25 mouse cellular contexts compared by ENCODE assay signal in the genomic region with DNA sequence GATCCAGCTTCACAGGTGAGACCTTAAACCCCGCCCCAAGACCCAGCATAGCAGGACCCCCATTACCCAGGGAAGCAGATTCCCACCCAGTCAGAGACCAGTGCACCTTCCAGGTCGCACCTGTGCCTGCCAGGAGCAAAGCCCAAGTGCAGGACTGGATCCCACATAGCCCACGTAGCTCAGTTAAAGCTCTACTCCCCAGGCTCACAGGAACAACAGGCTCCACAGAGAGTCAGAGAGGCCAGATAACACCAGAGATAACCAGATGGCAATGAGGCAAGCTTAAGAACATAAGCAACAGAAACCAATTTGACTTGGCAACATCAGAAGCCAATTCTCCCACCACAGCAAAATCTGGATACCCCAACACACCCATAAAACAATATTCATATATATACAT.
DNase-seq lines count a peak whose midpoint lies in the region; ATAC-seq and TF ChIP-seq lines count a peak whose summit lies in the region.
"Had no signal": no experiment of that assay in that cellular context is flagged by ENCODE, and none has a peak within 500 bp of the region (broad histone marks: within the 10 kb centered on the region; RNA-seq: fewer than 3 reads in every experiment).

No protein-coding gene starts in this region.

- H3K9ac ChIP-seq in midbrain, embryonic 12.5 days (replicated peaks), result no peak overlapping the region
- no peak overlapping the region for H3K9ac ChIP-seq in midbrain, embryonic 15.5 days
- no peak overlapping the region for H3K9ac ChIP-seq in forebrain, embryonic 11.5 days (ENCODE audit: low read length)
- H3K9ac ChIP-seq: embryonic facial prominence, embryonic 13.5 days; embryonic facial prominence, embryonic 15.5 days; forebrain, embryonic 13.5 days; forebrain, embryonic 15.5 days; forebrain, postnatal 0 days had no signal

- no peak for TF ChIP-seq CTCF in cerebellum, adult 2 months (IDR thresholded peaks at IDR 0.05; ENCODE audit: borderline replicate concordance, insufficient read depth, low read depth, low read length)

- 0 out of 2 replicates have a peak, but pooled peaks have one; percentile 27 for ATAC-seq in midbrain, embryonic 12.5 days (ENCODE audit: low FRiP score, low read depth)
- no peak for ATAC-seq in midbrain, embryonic 15.5 days (replicated peaks)
- ATAC-seq in megakaryocyte-erythroid progenitor cell, adult 5-6 weeks (replicated peaks; ENCODE audit: low FRiP score, low TSS enrichment, poor library complexity, severe bottlenecking), result peak; percentile 70
- no peak for ATAC-seq in forebrain, embryonic 11.5 days (replicated peaks; ENCODE audit: low FRiP score)
- ATAC-seq: CD4-positive, CD25-positive, alpha-beta regulatory T cell, adult 4 months; forebrain, embryonic 13.5 days; forebrain, embryonic 15.5 days; forebrain, postnatal 0 days had no signal

- H3K27me3 ChIP-seq in cerebellum, adult 2 months (ENCODE audit: control insufficient read depth, insufficient read depth, low read length), result no peaks in the 10 kb centered on the region
- H3K27me3 ChIP-seq in midbrain, embryonic 12.5 days, result no peaks in the 10 kb centered on the region
- no peaks in the 10 kb centered on the region for H3K27me3 ChIP-seq in midbrain, embryonic 15.5 days (replicated peaks)
- H3K27me3 ChIP-seq in forebrain, embryonic 11.5 days (ENCODE audit: control insufficient read depth, insufficient read depth, low read length), result no peaks in the 10 kb centered on the region
- H3K27me3 ChIP-seq: CH12.LX; embryonic facial prominence, embryonic 13.5 days; embryonic facial prominence, embryonic 15.5 days; forebrain, embryonic 13.5 days; forebrain, embryonic 15.5 days had no signal

- H3K4me1 ChIP-seq in cerebellum, adult 2 months (ENCODE audit: control insufficient read depth, insufficient read depth, low read length), result no peaks in the 10 kb centered on the region
- H3K4me1 ChIP-seq in midbrain, embryonic 12.5 days, result no peaks in the 10 kb centered on the region
- no peaks in the 10 kb centered on the region for H3K4me1 ChIP-seq in midbrain, embryonic 15.5 days
- H3K4me1 ChIP-seq in forebrain, embryonic 11.5 days (replicated peaks; ENCODE audit: control insufficient read depth, insufficient read depth, low read length), result no peaks in the 10 kb centered on the region
- H3K4me1 ChIP-seq: embryonic facial prominence, embryonic 13.5 days; embryonic facial prominence, embryonic 15.5 days; forebrain, embryonic 10.5 days; forebrain, embryonic 13.5 days; forebrain, embryonic 15.5 days had no signal

- H3K4me3 ChIP-seq in cerebellum, adult 2 months (replicated peaks; ENCODE audit: insufficient read depth, low read depth, low read length), result no peak overlapping the region
- H3K4me3 ChIP-seq in midbrain, embryonic 12.5 days, result no peak overlapping the region
- no peak overlapping the region for H3K4me3 ChIP-seq in midbrain, embryonic 15.5 days
- no peak overlapping the region for H3K4me3 ChIP-seq in forebrain, embryonic 11.5 days (ENCODE audit: low read depth, low read length)
- H3K4me3 ChIP-seq: embryonic facial prominence, embryonic 13.5 days; embryonic facial prominence, embryonic 15.5 days; erythroblast, embryonic 14.5 days; forebrain, embryonic 10.5 days; forebrain, embryonic 13.5 days; forebrain, embryonic 15.5 days had no signal

- no peak overlapping the region for H3K4me2 ChIP-seq in midbrain, embryonic 12.5 days (replicated peaks)
- no peak overlapping the region for H3K4me2 ChIP-seq in midbrain, embryonic 15.5 days
- H3K4me2 ChIP-seq in forebrain, embryonic 11.5 days (ENCODE audit: low read depth, low read length, severe bottlenecking), result no peak overlapping the region
- H3K4me2 ChIP-seq: embryonic facial prominence, embryonic 13.5 days; embryonic facial prominence, embryonic 15.5 days; forebrain, embryonic 13.5 days; forebrain, embryonic 15.5 days had no signal

- 70% methylated on average over 3 of the region's 3 CpGs for WGBS in cerebellum, adult 2 months
- WGBS in midbrain, embryonic 12.5 days, result 71% methylated on average over 3 of the region's 3 CpGs
- 68% methylated on average over 3 of the region's 3 CpGs for WGBS in midbrain, embryonic 15.5 days
- 76% methylated on average over 3 of the region's 3 CpGs for whole genome bisulfite sequencing in forebrain, embryonic 11.5 days

- TF ChIP-seq POLR2A in cerebellum, adult 2 months (IDR thresholded peaks at IDR 0.05; ENCODE audit: borderline replicate concordance, insufficient read depth, low read length), result no peak

- H3K36me3 ChIP-seq in midbrain, embryonic 12.5 days, result no peaks in the 10 kb centered on the region
- no peaks in the 10 kb centered on the region for H3K36me3 ChIP-seq in midbrain, embryonic 15.5 days (replicated peaks)
- H3K36me3 ChIP-seq in forebrain, embryonic 11.5 days (ENCODE audit: control insufficient read depth, insufficient read depth, low read length), result no peaks in the 10 kb centered on the region
- H3K36me3 ChIP-seq: embryonic facial prominence, embryonic 13.5 days; embryonic facial prominence, embryonic 15.5 days; forebrain, embryonic 10.5 days; forebrain, embryonic 15.5 days; G1E had no signal

- H3K9me3 ChIP-seq in midbrain, embryonic 12.5 days, result no peaks in the 10 kb centered on the region
- H3K9me3 ChIP-seq in midbrain, embryonic 15.5 days, result no peaks in the 10 kb centered on the region
- H3K9me3 ChIP-seq in forebrain, embryonic 11.5 days (ENCODE audit: control insufficient read depth, low read length), result no peaks in the 10 kb centered on the region
- H3K9me3 ChIP-seq: embryonic facial prominence, embryonic 13.5 days; embryonic facial prominence, embryonic 15.5 days; forebrain, embryonic 10.5 days; forebrain, embryonic 13.5 days; forebrain, embryonic 15.5 days; G1E had no signal

- H3K27ac ChIP-seq in cerebellum, adult 2 months (ENCODE audit: insufficient read depth, low read length), result no peak overlapping the region
- H3K27ac ChIP-seq in midbrain, embryonic 12.5 days (replicated peaks), result no peak overlapping the region
- no peak overlapping the region for H3K27ac ChIP-seq in midbrain, embryonic 15.5 days
- no peak overlapping the region for H3K27ac ChIP-seq in forebrain, embryonic 11.5 days (ENCODE audit: low read depth, low read length)
- H3K27ac ChIP-seq: embryonic facial prominence, embryonic 13.5 days; embryonic facial prominence, embryonic 15.5 days; forebrain, embryonic 10.5 days; forebrain, embryonic 13.5 days; forebrain, embryonic 15.5 days had no signal

- DNase-seq in cerebellum, postnatal 10 days, result peak; percentile 2 to 3
- no peak for DNase-seq in cerebellum, adult 2 months
- no peak for DNase-seq in forebrain, embryonic 11.5 days (ENCODE audit: low spot score)
- DNase-seq: adrenal gland, adult 2 months; adrenal gland, postnatal 10 days; adrenal gland, postnatal 25 days; B cell, adult 2 months; cerebellum, adult 11 months; cerebellum, adult 18-20 months; cerebellum, adult 9-10 months; cerebellum, postnatal 36 days; embryo, embryonic 11 days; forebrain, postnatal 0 days had no signal

Comparison
In these comparisons a context has a peak if more than half of its experiments do, and no peak if none do; other contexts are left out.
1. DNase-seq: peak in cerebellum, postnatal 10 days (2 of 2); none in cerebellum, adult 2 months (0 of 2) and forebrain, embryonic 11.5 days (single experiment).
2. ATAC-seq: peak in midbrain, embryonic 12.5 days (single experiment) and megakaryocyte-erythroid progenitor cell, adult 5-6 weeks (single experiment); none in midbrain, embryonic 15.5 days (single experiment) and forebrain, embryonic 11.5 days (single experiment).